Mouse (Mus musculus) forebrain, embryonic 12.5 days (tissue): ENCODE results near the gene Gm9844. TPM values are rescaled to one million over a fixed set of nuclear protein-coding genes. Genes with fewer than 3 reads are reported as not detected.

ENCODE experiments used
- ATAC-seq: fragments of 200-750 bp; cut with Nextera tagmentation; 2 replicates; pipeline ENCODE4 v1.8.0; 2017; ENCODE audit warnings: moderate TSS enrichment; ENCODE audit not compliant: low FRiP score
- H3K27ac ChIP-seq: fragments of 300-500 bp; sonication (generic); 2 replicates; pipeline ENCODE4 v1.5.1; 2016; ENCODE audit warnings: mild to moderate bottlenecking
- H3K27me3 ChIP-seq: fragments of 300-500 bp; sonication (generic); 2 replicates; pipeline ENCODE4 v1.6.1; 2016; ENCODE audit warnings: mild to moderate bottlenecking
- H3K36me3 ChIP-seq: fragments of 300-500 bp; sonication (generic); replicated peaks from 2 replicates; pipeline ENCODE4 v1.6.1; 2016; ENCODE audit warnings: mild to moderate bottlenecking
- H3K4me1 ChIP-seq: fragments of 300-500 bp; sonication (generic); 2 replicates; pipeline ENCODE4 v1.6.1; 2016
- H3K4me2 ChIP-seq: fragments of 300-500 bp; sonication (generic); 2 replicates; pipeline ENCODE4 v1.6.1; 2016; ENCODE audit warnings: mild to moderate bottlenecking, moderate library complexity
- H3K4me3 ChIP-seq: fragments of 300-500 bp; sonication (generic); replicated peaks from 2 replicates; pipeline ENCODE4 v1.5.1; 2016; ENCODE audit warnings: mild to moderate bottlenecking
- H3K9ac ChIP-seq: fragments of 300-500 bp; sonication (generic); 2 replicates; pipeline ENCODE4 v1.6.1; 2016; ENCODE audit warnings: mild to moderate bottlenecking
- H3K9me3 ChIP-seq: fragments of 300-500 bp; sonication (generic); 2 replicates; pipeline ENCODE4 v1.6.1; 2016
- WGBS: fragments of 180-500 bp; shearing (Covaris S2); methylation state at CpG from one replicate; pipeline ENCODE4 v1.1.7; 2016; 5-methylcytosine and 5-hydroxymethylcytosine counted together
- polyA plus RNA-seq: library from polyadenylated mRNA; unstranded; fragments of >200 nt; fragmentation: Nextera tagmentation; extraction: Ambion mirVana; gene quantifications from 2 replicates; pipeline ENCODE4 v1.2.1, GENCODE M21; 2016

Gene Gm9844
- polyA plus RNA-seq, 1 experiment from 2014 or later = 24.7 TPM

- Histone ChIP-seq H3K9ac (no peak overlapping the region), H3K36me3 (no peaks in the 10 kb centered on the region), H3K4me2 (no peak overlapping the region), H3K27me3 (no peaks in the 10 kb centered on the region), H3K27ac (no peak overlapping the region), H3K4me1 (peaks cover 8% of the 10 kb centered on the region), H3K9me3 (no peaks in the 10 kb centered on the region), H3K4me3 (no peak overlapping the region)
- ATAC-seq = no peak; the same call in 1 of the 2 replicates
- 38% methylated on average over 6 of the region's 6 CpGs for WGBS
Observed at GRCm38 (mm10) chr7:24850899-24851303, 11.1 kb upstream of the Gm9844 start.

DNA sequence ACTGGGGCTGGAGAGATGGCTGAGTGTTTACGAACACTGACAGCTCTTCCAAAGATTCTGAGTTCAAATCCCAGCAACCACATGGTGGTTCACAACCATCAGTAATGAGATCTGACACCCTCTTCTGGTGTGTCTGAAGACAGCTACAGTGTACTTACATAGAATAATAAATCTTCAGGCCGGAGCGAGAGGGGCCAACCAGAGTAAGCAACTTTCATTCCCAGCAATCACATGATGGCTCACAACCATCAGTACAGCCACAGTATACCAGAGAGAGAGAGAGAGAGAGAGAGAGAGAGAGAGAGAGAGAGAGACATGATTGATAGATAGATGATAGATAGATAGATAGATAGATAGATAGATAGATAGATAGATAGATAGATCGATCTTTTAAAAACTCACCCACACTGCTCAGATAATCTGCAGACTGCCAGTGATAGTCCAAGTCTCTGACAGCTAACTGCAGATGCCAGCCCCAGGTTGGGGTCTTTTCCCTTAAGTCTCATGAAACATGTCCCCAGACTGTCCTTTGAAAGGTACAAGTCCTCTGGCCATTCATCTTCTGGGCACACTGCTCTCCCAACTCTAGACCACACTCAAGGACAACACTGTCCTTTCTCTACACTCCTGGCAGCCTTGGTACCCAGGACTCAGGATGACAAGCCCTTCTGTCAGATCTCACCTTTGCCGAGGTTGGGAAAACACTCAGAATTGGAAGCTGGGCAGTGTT lies 10.3 kb upstream of the Gm9844 start:
- no peaks in the 10 kb centered on the region for H3K36me3 ChIP-seq
- H3K4me2 ChIP-seq = no peak overlapping the region
- no peak overlapping the region for H3K9ac ChIP-seq
- H3K4me1 ChIP-seq = peaks cover 10% of the 10 kb centered on the region
- no peaks in the 10 kb centered on the region for H3K9me3 ChIP-seq
- no peak for ATAC-seq
- 82% methylated on average over 5 of the region's 5 CpGs for WGBS
- H3K4me3 ChIP-seq = no peak overlapping the region
- no peaks in the 10 kb centered on the region for H3K27me3 ChIP-seq
- H3K27ac ChIP-seq = no peak overlapping the region

DNA sequence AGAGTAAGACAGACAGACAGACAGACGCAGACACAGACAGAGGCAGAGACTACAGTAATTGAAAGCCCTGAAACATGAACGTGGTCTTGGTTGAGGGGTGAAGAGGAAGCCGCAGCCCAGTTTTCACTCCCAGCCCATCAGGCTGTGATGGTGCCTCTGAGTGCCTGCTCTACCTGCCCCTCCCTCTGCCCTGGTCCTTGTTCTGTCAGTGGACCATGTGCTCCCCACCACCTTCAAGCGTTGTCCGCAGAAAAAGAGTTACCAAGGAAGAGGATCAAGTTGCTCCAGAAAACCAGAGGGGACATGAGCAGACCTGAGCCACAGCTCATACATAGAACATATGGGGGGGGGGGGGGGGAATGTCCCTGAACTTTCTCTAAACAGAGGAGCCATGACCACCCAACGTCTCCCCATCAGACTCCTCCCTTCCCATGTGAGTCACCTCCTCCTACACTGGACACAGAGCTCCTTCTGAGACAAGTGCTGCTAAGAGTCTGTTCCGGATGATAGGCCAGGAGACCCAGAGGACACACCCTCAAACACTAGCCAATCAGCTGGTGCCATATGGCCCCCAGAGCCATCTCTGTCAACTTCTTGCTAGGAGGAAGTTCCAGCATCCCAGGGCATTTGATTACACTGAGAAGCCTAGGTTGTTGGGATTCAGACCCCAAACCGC lies 9.3 kb upstream of the Gm9844 start:
- Histone ChIP-seq H3K27ac (0 out of 2 replicates have a peak overlapping the region, but pooled peaks have one; percentile 25), H3K9ac (no peak overlapping the region), H3K4me3 (no peak overlapping the region), H3K9me3 (no peaks in the 10 kb centered on the region), H3K36me3 (no peaks in the 10 kb centered on the region), H3K27me3 (no peaks in the 10 kb centered on the region), H3K4me2 (no peak overlapping the region), H3K4me1 (peaks cover 14% of the 10 kb centered on the region)
- 87% methylated on average over 8 of the region's 8 CpGs for WGBS
- no peak for ATAC-seq

- peaks cover 14% of the 10 kb centered on the region for H3K4me1 ChIP-seq
- no peak overlapping the region for H3K4me3 ChIP-seq
- H3K9ac ChIP-seq = no peak overlapping the region
- no peaks in the 10 kb centered on the region for H3K36me3 ChIP-seq
- H3K4me2 ChIP-seq = no peak overlapping the region
- H3K9me3 ChIP-seq = no peaks in the 10 kb centered on the region
- no peaks in the 10 kb centered on the region for H3K27me3 ChIP-seq
- ATAC-seq = no peak
- H3K27ac ChIP-seq = no peak overlapping the region
Observed at GRCm38 (mm10) chr7:24853233-24853563, 8.8 kb upstream of the Gm9844 start.

- no peaks in the 10 kb centered on the region for H3K9me3 ChIP-seq
- peaks cover 14% of the 10 kb centered on the region for H3K4me1 ChIP-seq
- no peak overlapping the region for H3K4me3 ChIP-seq
- WGBS = 43% methylated on average over 7 of the region's 7 CpGs
- no peaks in the 10 kb centered on the region for H3K27me3 ChIP-seq
- no peaks in the 10 kb centered on the region for H3K36me3 ChIP-seq
- H3K9ac ChIP-seq = no peak overlapping the region
- H3K27ac ChIP-seq = no peak overlapping the region
- H3K4me2 ChIP-seq = no peak overlapping the region
- no peak for ATAC-seq
Observed at GRCm38 (mm10) chr7:24853695-24854094, 8.3 kb upstream of the Gm9844 start.

GRCm38 (mm10) chr7:24856460-24857120 lies 5.4 kb upstream of the Gm9844 start:
- Histone ChIP-seq H3K27me3 (no peaks in the 10 kb centered on the region), H3K9me3 (no peaks in the 10 kb centered on the region), H3K9ac (no peak overlapping the region), H3K4me3 (no peak overlapping the region), H3K36me3 (no peaks in the 10 kb centered on the region), H3K27ac (no peak overlapping the region), H3K4me2 (no peak overlapping the region), H3K4me1 (peaks cover 10% of the 10 kb centered on the region; the same call in 1 of the 2 replicates)
- ATAC-seq = no peak
- WGBS = 25% methylated on average over 6 of the region's 6 CpGs

GRCm38 (mm10) chr7:24859234-24859633 lies 2.8 kb upstream of the Gm9844 start:
- H3K9ac ChIP-seq = no peak overlapping the region
- 0 out of 2 replicates have a peak, but pooled peaks cover 6% of the 10 kb centered on the region for H3K4me1 ChIP-seq
- 79% methylated on average over 5 of the region's 5 CpGs for WGBS
- H3K9me3 ChIP-seq = no peaks in the 10 kb centered on the region
- H3K4me3 ChIP-seq = no peak overlapping the region
- no peak overlapping the region for H3K27ac ChIP-seq
- no peaks in the 10 kb centered on the region for H3K36me3 ChIP-seq
- no peak overlapping the region for H3K4me2 ChIP-seq
- H3K27me3 ChIP-seq = 0 out of 2 replicates have a peak, but pooled peaks cover 1% of the 10 kb centered on the region
- no peak for ATAC-seq

GRCm38 (mm10) chr7:24862853-24863252 lies 840 bp downstream of the Gm9844 start:
- Histone ChIP-seq H3K27ac (no peak overlapping the region), H3K4me1 (no peaks in the 10 kb centered on the region), H3K4me2 (no peak overlapping the region), H3K9me3 (no peaks in the 10 kb centered on the region), H3K36me3 (no peaks in the 10 kb centered on the region), H3K9ac (no peak overlapping the region), H3K27me3 (peaks cover 8% of the 10 kb centered on the region; the same call in 1 of the 2 replicates), H3K4me3 (no peak overlapping the region)
- WGBS = 86% methylated on average over 4 of the region's 4 CpGs
- ATAC-seq = no peak

- WGBS = 29% methylated on average over 6 of the region's 6 CpGs
- no peak for ATAC-seq
- Histone ChIP-seq H3K4me2 (no peak overlapping the region), H3K36me3 (no peaks in the 10 kb centered on the region), H3K9me3 (no peaks in the 10 kb centered on the region), H3K4me3 (no peak overlapping the region), H3K27me3 (peaks cover 8% of the 10 kb centered on the region; the same call in 1 of the 2 replicates), H3K4me1 (peaks cover 7% of the 10 kb centered on the region; the same call in 1 of the 2 replicates), H3K9ac (no peak overlapping the region), H3K27ac (no peak overlapping the region)
Observed at GRCm38 (mm10) chr7:24864156-24864555, 2.1 kb downstream of the Gm9844 start.

DNA sequence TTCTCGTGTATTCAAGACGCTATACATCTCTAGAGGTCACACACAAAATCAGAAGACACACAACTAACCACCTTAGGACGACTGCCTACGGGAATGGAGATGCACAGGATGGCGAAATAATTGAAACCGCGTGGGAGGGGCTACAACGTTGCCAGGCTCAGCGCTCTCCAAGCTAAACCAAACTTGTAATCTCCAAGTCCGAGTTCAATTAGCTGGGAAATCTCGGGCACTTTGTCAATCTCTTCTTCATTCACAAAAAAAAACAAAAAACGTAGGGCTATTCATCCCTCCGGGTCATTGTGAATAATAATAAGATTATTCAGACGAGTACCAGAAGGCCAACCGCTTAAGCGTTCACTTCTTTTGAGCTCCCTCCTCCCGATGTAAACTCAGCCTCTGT lies 7.1 kb downstream of the Gm9844 start:
- peaks cover 8% of the 10 kb centered on the region for H3K27me3 ChIP-seq
- ATAC-seq = peak; percentile 36; the same call in 1 of the 2 replicates
- no peak overlapping the region for H3K27ac ChIP-seq
- no peak overlapping the region for H3K9ac ChIP-seq
- no peak overlapping the region for H3K4me3 ChIP-seq
- 30% methylated on average over 17 of the region's 17 CpGs for WGBS
- H3K36me3 ChIP-seq = no peaks in the 10 kb centered on the region
- H3K4me2 ChIP-seq = no peak overlapping the region
- no peaks in the 10 kb centered on the region for H3K9me3 ChIP-seq
- H3K4me1 ChIP-seq = peaks cover 11% of the 10 kb centered on the region; the same call in 1 of the 2 replicates

- Histone ChIP-seq H3K9me3 (no peaks in the 10 kb centered on the region), H3K27me3 (peaks cover 4% of the 10 kb centered on the region), H3K36me3 (no peaks in the 10 kb centered on the region), H3K4me2 (no peak within 1 kb of the TSS), H3K4me1 (peaks cover 11% of the 10 kb centered on the region; the same call in 1 of the 2 replicates), H3K27ac (0 out of 2 replicates have a peak within 1 kb of the TSS, but pooled peaks have one; percentile 9), H3K9ac (no peak within 1 kb of the TSS), H3K4me3 (no peak within 1 kb of the TSS)
- peak; percentile 39; the same call in 1 of the 2 replicates for ATAC-seq
- WGBS = 57% methylated on average over 38 of the region's 41 CpGs
Observed at GRCm38 (mm10) chr7:24869532-24870165, 7.6 kb downstream of the Gm9844 start, which contains the start of the genes Lypd4 and Dmrtc2. Gene Lypd4 (minus strand): TSS chr7:24869941. Gene Dmrtc2 (plus strand): TSS chr7:24870057.

- Histone ChIP-seq H3K27ac (no peak overlapping the region), H3K9ac (no peak overlapping the region), H3K36me3 (no peaks in the 10 kb centered on the region), H3K4me2 (no peak overlapping the region), H3K27me3 (no peaks in the 10 kb centered on the region; the same call in 1 of the 2 replicates), H3K4me3 (no peak overlapping the region), H3K9me3 (no peaks in the 10 kb centered on the region), H3K4me1 (peaks cover 3% of the 10 kb centered on the region; the same call in 1 of the 2 replicates)
- WGBS = 77% methylated on average over 3 of the region's 3 CpGs
- ATAC-seq = no peak
Observed at GRCm38 (mm10) chr7:24877588-24877987, 15.6 kb downstream of the Gm9844 start.
